Mouse (Mus musculus) MN1 (cell line): Measurements from ENCODE around the gene Myl10.
A peak's percentile ranks its signal among the peaks of the same experiment; 100 is the strongest.
"Not testable (repeated sequence)": the region's sequence is repeated elsewhere in the genome, so short reads cannot be mapped to it uniquely, and the experiment has no call there.

Source experiments
- DNase-seq: peaks from one replicate; pipeline ENCODE4 v3.0.0-alpha.2; 2016; ENCODE audit warnings: low spot score

Gene Myl10

DNA sequence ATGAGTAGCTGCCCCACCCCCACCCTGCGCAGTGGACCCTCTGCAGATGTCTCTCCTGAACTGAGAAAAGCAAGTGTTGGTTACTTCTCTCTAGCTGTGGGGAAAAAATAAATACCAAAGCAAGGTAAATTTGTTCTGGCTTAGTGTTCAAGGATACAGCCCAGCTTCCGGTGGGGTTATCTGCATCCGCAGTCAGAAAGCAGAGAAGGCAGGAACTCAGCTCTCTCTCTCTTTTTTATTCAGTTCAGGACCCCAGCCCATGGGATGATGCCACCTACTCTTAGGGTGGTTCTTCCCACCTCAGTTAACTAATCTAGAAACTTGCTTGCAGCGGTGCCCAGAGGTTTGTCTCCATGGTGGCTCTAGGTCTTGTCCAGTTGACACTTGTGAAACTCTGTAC is at the start of gene Myl10:
Gene Myl10 (plus strand): TSS at position 363 of the 400 bp plus-strand sequence.
- no peak for DNase-seq

DNA sequence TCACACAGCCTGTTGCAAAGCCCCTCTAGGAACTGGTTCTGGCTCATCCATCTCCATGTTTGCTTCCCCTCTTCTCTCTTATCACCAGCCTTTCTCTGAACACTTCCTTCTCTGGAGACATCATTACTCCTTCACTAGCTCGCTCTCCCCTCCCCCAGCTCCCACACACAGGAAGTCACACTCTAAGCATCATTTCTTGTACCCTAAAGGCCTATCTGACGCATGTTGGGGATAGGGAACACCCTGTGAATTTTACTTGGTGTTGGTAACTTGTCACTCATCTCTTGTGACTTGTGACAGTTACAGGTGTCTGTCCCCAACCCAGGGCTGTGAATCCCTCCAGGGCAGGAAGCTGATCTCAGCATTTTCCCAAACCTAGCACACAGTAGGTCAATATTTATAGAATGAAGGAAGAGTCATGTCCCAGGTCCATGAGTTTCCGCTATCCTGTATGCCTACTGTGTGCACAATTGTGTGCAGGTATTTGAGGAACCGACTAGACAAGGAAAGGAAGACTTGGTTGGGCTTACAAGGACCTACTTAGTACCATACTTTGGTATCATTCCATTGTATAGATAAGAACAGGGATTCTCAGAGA is 46.1 kb upstream of the Myl10 start:
- DNase-seq: no peak

- DNase-seq: no peak
Measured at GRCm38 (mm10) chr5:136649071-136649470, 43.9 kb upstream of the Myl10 start.

GRCm38 (mm10) chr5:136649655-136650054 is 43.3 kb upstream of the Myl10 start:
- DNase-seq: no peak

DNA sequence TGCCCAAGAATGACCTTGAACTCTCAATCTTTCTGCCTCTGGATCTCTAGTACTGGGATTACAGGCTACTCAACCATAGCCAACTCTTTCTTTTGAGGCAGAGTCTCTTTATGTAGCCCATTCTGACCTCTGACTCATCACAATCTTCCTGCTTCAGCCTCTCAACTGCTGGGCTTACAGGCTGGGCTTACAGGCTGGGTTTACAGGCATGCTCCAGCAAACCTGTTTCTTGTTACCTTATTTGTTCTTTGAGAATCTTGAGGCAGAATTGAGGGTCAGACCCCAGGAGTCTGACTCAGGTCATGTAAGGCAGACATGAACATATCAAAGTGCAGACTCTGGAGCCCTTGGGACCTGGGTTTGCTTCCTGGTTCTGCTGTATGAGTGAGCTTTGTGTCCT is 38.5 kb upstream of the Myl10 start:
- no peak for DNase-seq

- no peak for DNase-seq
Measured at GRCm38 (mm10) chr5:136656830-136657395, 36.0 kb upstream of the Myl10 start.

DNA sequence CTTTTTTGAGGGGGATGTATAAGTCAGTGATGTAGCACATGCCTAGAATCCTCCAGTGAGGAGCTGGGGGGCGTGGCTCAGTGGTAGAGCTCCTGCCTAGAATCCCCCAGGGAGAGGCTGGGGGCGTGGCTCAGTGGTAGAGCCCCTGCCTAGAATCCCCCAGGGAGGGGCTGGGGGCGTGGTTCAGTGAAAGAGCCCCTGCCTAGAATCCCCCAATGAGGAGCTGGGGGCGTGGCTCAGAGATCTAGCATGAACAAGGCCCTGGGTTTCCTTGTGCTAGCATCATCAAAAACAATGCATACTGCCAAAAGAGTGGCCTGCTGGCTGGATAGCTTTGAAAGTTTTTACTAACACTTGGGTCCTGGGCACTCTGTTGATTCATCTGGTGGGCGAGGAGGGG is 32.2 kb upstream of the Myl10 start:
- not testable (repeated sequence) for DNase-seq

DNA sequence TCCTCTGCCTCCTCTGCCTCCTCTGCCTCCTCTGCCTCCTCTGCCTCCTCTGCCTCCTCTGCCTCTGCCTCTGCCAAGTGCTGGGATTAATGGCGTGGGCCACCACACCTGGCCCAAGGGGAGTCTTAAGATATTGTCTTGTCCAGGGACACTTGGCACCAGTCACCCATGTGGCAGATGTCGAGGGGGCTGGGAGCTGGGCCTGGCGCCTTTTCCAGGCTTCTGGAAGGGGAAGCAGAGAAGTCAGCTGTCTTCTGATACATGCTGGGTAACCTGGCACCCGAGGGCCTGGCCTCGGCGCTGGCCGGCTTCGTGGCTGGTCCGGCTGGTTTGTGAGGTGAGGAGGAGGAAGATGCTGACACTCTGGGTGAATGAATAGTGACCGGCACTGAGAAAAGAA is 30.7 kb upstream of the Myl10 start:
- DNase-seq: no peak

GRCm38 (mm10) chr5:136662822-136663221 is 30.1 kb upstream of the Myl10 start:
- no peak for DNase-seq

GRCm38 (mm10) chr5:136664497-136664896 is 28.4 kb upstream of the Myl10 start:
- peak; percentile 88 for DNase-seq

- no peak for DNase-seq
Measured at GRCm38 (mm10) chr5:136676315-136677030, 16.5 kb upstream of the Myl10 start.

GRCm38 (mm10) chr5:136678840-136679348 is 14.1 kb upstream of the Myl10 start:
- no peak for DNase-seq

DNA sequence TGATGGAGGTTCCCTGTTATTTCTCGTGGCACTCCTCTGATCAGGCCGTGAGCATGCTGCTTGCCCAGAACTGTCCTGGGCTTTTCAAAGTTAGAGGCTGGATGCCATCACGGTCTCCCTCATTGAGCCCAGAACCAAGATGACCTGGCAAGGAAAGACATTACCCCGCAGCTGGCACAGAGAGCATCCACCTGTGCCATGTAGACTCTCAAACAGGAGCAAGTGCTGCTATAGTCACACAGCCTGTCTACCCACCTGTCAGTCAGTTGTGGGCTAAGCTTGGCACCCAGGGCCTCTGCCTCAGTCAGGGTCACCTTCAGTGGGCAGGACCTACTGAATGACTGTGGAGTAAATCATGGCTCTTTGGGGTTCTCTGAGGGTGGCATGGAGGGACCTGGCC is 6.6 kb upstream of the Myl10 start:
- DNase-seq: no peak

- DNase-seq: no peak
Measured at GRCm38 (mm10) chr5:136687561-136687960, 5.4 kb upstream of the Myl10 start.

GRCm38 (mm10) chr5:136688841-136689240 is 4.1 kb upstream of the Myl10 start:
- no peak for DNase-seq

DNA sequence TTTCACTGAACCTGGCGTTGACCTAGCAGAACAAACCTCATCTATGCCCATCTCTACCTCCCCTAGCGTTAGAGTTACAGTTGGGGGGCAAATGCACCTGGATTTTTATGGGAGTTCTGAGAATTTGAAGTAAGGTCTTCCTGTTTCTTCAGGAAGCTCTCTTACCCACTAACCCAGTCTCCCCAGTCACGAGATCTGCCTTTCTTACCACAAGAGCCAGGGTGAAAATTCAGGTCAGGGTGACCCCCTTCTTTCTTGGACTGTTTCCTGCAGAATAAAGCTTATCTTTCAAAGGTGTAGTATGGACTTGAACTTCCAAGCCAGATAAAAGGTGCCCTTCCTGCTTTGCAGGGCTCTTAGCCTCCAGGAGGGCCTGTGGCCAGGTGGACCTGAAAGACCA is 1.8 kb upstream of the Myl10 start:
- no peak for DNase-seq

DNA sequence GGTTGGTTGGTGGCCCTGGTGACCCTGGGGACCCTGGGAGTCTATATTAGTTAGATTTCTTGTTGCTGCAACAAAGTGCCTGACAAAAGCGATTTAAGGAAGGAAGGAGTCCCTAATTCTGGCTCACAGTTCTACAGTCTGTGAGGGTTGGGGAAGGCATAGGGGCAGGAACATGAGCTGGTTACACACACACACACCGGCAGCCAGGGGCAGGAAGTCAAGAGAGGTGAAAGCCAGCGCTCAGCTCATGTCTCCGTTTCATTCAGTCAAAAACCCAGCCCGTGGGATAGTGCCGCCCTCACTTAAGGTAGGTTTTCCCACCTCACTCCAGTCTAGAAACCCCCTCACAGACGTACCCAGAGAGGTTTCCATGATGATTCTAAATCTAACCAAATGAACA is 472 bp downstream of the Myl10 start:
- DNase-seq: no peak

- no peak for DNase-seq
Measured at GRCm38 (mm10) chr5:136694976-136695375, 2.0 kb downstream of the Myl10 start.

DNA sequence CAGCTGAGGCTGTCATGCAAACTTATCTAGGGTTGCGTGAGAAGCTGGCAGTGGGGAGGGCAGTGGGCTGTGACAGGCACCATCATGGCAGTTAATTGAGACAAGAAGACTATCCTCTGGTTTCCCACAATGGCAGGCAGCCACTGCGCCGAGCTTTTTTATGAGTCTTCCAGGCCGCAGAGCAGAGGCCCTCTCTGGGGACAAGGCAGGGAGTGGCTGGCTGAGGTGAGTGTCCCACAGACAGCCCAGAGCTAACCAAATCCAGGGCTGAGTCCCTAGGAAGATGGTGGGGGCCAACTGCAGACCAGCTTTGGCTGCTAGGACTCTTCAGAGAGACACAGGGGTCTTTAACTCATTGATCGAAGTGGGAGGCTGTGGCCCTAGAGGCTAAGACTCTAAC is 3.6 kb downstream of the Myl10 start:
- no peak for DNase-seq

DNA sequence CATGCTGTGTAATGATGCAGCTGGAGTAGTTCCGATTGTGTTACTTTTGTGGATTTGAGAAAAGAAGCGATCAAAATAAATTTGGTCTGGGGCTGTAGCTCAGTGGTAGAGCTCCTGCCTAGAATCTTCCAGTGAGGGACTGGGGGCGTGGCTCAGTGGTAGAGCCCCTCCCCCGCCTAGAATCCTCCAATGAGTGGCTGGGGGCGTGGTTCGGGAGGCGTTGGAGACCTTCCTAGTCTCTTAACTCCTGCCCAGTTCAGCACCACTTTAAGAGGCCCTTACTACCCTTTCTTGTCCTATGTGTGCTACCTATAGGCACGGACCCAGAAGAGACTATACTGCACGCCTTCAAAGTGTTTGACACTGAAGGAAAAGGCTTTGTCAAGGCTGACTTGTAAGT is 4.7 kb downstream of the Myl10 start:
- no peak for DNase-seq

DNA sequence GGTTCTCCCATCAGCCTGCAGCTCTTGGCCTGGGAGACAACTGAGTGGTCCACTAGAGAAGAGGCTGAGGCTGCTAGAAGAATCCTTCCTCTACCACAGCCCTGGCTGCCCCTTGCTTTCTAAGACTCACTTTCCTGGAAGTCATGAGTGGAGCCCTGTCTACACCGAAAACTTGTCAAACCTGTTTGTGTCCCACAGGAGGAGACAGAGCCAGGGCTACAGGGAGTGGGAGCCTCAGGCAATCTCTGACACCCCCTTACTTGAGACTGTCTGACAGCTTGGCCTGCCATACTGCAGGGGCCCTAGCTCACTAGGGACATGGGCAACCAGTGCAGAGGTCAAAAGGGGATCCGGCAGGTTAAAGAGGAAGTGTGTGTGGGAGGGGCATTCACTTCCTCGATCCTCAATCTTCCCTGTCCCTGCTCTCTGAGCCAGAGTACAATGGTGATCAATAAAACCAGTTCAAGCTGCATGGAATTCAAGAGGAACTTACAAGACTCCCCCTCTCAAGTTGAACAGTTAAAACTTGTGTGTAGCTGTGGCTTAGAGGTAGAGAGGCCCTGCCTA is 9.3 kb downstream of the Myl10 start:
- no peak for DNase-seq

DNA sequence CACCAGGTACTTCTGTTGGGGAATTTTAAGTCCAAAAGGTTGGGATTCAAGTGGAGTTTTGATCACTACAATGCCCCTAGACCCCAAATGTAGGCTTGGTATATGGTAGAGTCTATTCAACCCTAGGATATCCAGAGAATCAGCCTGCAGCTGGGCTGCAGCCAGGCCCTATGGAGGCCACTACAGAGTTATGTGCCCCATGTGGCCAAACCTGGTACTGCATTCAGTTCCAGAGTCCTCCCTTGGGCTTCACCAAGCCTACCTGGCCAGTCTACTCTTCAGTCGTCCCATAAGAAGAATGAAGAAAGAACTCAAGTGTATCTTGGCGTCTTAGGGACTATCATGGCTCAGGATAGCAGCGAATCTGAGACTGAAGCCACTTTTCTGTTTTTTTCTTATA is 10.8 kb downstream of the Myl10 start:
- peak; percentile 37 for DNase-seq

GRCm38 (mm10) chr5:136704151-136704550 is 11.2 kb downstream of the Myl10 start:
- no peak for DNase-seq
